Mouse (Mus musculus): ENCODE results near the gene Actn1.

Actn1 gene

DNA sequence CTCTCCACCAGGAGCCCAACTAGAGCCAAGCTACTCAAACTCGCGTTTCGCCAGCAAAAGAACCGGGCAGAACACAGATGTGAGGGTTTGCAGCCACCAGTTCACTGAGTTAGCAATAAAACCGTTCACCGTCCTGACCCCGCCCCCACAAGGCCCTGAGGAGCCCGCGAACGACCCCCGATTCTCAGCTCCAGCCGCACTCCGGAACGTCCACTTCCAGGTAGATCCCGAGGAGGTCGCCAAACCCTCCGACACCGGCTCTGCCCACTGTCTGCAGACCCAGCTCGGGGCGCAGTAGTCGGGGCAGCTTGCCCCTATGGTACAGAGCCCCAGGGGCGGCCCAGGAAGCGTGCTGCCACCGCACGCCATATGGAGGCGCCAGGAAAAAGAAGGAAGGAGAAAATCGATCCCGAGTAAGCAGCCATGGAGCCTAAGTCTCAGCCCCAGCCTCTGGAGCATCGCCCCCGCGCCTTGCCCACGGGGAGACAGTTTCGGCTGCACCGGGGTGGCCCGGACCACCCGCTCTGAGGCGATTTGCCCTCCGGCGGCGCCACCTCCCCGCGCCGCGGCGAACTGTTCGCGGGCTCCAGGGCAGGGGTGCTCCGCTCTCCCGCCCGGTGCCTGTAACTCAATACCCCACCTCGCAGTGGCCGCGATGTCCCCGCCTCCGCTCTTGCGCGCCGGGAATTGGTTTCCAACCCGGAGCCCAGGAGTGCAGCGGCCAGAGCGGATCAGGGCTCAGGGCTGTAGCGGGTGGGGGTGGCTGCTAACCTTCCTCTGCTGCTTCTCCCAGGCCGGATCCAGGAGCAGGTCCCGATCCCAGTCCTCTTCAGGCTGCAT is 735 bp downstream of the Actn1 start:
- peak; percentile 84 for DNase-seq

DNA sequence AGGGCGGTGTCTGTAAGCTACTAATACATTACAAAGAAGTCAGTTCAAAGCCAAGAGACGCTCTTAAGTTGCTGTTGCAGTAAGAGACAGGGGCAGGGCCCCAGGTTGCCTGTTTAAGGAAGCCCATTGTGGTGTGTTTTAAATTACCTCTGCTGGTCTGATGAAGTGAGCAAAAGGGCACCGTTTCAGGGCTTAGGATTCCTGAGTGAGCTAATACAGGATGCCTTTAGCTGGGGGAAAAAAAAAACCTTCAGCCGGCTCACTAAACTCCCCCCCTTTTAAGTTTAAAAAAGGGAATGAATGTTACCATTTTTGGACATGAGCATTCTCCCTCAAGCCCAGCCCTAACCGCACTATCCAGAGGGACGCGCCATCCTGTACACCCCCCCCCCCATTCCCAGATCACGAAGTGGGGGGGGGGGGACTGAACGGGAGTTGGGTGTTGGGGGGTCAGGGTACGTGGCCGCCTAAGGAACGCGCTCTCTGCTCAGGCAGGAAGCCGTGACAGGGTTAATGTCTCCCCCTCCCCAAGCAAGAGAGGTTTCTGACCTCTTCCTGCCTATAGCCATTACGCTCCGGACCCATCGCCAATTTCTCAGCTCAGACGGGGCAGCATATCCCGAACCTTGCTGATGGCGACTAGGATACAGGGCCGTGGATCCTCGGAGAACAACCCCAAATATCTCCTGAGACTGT is 1.5 kb downstream of the Actn1 start:
- no peak for DNase-seq

DNA sequence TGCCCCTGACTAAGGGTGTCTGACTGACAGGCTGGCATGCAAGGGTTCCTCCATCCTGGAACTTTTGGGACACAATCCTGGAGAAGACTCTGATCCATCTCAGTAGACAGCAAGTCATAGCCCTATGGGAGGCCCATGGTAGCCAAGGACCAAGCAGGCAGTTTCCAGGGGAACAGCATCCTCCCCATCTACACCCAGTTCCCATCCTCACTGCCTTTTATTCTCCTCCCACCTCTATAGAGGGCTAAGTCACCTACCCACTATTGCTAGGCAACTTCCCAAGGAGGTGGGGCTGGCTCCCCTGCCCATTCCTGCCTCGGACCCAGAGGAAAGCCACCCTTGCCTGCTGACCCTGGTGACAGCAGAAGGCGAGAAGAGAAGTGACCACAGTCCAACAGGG is 8.2 kb downstream of the Actn1 start:
- DNase-seq, result no peak

DNA sequence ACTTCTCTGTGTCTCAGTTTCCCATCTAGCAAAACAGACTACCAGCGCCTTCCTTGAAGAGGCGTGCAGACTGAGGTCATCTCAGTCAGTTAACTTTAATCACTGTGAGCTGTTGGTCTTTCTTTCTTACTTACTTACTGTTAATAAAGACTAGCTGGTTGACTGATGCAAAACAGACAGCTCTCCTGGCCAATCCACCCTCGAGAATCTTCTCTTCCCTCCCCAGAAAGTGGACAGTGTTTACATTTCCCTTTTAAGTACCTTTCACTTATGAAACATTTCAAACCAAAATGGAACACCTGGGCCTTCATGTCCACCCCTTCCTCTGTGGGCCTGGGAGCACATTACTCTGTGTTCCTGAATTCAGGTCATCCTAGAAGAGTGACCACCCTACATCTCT is 8.6 kb downstream of the Actn1 start:
- no peak for DNase-seq

DNA sequence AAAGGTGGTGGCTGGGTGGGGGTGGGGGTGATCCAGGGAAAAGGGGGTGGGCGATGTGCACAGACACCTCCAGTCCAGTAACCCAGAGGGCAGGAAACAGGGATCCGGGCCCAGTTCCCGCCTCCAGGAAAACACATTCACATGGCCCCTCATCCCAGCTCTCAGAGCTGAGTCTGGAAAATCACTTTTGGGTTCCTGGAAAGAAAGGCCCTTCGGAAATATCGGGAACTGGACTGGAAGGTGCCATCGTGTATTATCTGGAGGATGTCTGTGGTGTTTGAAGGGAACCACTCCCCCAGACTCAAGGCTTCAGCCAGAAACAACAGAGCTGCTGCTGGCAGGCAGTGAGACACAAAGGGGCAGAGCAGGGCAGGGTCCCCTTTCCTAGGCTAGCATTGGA is 10.6 kb downstream of the Actn1 start:
- no peak for DNase-seq

DNA sequence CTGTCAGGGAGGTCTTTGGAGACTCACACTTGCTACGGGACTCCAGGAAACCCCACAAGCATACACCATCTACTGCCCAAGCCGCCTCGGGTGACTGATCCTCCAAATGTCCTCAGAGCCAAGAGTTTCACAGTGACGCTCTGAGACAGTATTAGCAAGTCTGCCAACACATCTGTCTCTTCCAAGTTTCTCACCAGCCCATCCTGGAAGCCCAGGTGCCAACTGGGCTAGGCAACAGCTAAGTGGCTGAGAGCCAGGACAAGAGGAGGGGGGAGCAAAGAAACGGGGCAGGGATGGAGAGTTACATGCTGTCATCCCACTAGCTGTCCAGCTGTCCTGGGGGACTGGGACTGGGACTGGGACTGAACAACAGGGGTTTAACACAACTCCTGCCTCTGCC is 13.1 kb downstream of the Actn1 start:
- peak; percentile 86 for DNase-seq

GRCm38 (mm10) chr12:80246505-80246904 is 13.7 kb downstream of the Actn1 start:
- DNase-seq, result peak; percentile 31

GRCm38 (mm10) chr12:80244755-80245154 is 15.4 kb downstream of the Actn1 start:
- no peak for DNase-seq

DNA sequence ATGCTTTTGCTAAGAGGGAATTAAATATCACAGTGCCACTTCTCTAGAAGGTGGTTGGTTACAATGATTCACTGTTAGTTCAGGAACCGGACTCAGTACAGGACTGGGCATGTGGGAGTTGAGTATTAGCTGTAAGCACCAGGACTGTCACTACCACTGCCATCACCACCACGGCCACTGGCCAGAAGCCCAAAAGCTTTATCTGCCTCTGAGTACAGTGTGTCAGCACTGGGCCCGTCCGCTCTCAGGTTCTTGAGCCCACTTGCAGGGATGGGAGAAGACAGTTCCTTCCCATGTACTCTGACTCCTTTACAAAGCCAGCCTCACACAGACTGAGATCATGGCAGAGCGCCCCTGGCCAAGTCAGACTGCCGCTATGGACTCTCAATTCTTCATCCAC is 16.0 kb downstream of the Actn1 start:
- peak; percentile 37 for DNase-seq

GRCm38 (mm10) chr12:80243335-80243734 is 16.8 kb downstream of the Actn1 start:
- DNase-seq, result peak; percentile 36

GRCm38 (mm10) chr12:80239445-80239844 is 20.7 kb downstream of the Actn1 start:
- no peak for DNase-seq

GRCm38 (mm10) chr12:80238523-80238922 is 21.6 kb downstream of the Actn1 start:
- peak; percentile 68 for DNase-seq

DNA sequence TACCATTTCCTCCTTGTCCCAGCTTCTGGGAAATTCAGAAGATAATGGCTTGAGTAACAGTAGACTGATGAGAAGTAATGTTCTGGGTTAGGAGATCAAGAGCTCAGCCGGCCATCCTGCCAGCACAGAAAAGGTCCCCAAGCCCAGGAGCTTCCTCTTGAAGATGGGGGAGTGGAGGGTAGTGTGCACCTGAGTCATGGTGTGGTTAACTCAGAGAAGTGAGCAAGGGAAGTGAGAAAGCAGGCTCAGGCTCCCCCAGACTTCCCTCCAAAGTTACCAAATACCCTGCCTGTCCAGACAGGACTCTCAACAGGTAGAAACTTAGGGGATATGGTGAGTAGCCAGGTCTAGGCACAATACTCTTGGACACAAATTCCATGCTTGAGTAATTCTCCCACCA is 24.9 kb downstream of the Actn1 start:
- no peak for DNase-seq

DNA sequence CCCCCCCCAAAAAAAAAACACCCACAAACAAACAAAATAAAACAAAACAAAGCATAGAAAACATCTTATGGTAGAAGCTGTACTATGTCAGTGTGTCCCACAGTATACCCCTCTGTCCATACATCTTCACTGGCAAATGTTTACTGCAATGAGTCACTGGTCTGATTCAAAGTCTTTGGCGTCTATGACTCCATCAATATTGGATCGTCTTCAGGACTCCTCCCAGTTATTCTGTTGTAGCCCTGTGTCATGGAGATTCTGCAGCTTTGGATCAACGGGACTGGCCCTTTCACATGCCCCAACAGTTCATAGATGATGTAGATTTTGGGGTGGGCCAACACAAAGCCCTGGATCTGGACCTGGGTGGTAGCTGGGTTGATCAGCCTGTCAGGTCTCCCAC is 25.9 kb downstream of the Actn1 start:
- no peak for DNase-seq

GRCm38 (mm10) chr12:80232840-80233218 is 27.3 kb downstream of the Actn1 start:
- DNase-seq, result no peak

- no peak for DNase-seq
These were observed 27.9 kb downstream of the Actn1 start for GRCm38 (mm10) chr12:80232076-80232839.

DNA sequence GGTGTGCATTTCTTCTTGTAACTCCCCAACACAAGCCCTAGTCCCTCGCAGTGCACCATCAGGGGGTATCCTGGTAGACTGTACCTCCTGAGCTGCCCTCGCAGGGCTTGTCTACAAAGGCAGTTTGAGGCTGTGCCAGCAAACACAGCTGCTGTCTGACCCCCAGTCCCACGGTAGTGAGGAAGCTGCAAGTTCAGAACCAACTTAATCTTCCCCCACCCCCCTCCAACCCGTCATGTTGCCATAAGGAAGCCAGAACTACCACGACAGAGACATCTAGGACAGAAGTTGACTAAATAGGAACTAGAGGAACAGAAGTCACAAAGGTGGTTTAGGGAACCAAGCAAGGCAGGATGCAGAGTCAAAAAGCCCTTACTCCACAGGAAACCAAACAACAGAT is 28.9 kb downstream of the Actn1 start:
- peak; percentile 65 for DNase-seq

DNA sequence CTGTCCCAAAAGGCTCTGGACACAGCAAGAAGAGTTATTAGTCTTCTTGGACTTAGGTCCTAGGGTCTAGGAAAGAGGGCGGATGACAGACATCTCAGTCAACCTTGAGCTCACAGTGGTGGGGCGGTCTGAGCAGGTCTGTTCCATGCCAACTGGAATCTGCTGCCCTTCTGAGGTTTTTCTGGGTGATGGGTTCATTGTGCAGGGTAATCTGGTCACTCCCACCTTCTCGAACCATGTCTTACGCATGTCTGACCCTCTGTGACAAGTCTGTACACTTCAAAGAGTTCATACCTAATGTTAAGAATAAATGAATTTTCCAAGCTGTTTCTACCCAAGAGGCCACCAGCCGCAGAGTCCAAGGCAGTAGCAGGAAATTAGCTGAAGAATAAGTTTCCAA is 29.3 kb downstream of the Actn1 start:
- DNase-seq, result no peak

DNA sequence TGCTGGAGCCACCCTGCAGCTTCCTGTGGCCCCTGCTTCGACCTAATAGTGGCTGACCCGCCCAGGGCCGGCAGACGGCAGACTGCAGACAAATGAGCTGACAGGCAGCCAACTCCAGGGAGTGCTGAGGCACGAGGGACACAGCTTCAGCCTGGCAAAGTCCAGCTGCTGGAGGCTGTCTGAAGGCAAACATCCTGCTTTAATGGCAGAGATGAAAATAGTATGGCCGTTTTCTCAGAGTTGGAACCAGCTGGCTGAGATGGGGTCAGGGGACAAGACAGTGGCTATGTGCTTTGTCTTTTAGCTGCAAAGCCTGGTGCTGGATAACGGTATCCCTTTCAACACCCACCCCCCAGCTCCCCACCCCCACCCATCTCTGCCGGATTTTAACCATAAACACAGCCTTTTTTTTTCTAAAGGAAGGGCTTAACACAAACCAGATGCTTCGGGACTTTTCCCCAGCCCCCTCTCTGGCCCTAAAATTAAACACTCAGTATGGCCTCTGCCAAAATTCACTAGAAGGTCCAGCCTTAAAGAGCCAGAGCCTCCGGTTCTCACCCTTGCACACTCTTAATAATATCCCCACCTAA is 30.0 kb downstream of the Actn1 start:
- DNase-seq, result peak; percentile 95

- DNase-seq, result peak; percentile 41
These were observed 31.0 kb downstream of the Actn1 start for GRCm38 (mm10) chr12:80229010-80229800.

DNA sequence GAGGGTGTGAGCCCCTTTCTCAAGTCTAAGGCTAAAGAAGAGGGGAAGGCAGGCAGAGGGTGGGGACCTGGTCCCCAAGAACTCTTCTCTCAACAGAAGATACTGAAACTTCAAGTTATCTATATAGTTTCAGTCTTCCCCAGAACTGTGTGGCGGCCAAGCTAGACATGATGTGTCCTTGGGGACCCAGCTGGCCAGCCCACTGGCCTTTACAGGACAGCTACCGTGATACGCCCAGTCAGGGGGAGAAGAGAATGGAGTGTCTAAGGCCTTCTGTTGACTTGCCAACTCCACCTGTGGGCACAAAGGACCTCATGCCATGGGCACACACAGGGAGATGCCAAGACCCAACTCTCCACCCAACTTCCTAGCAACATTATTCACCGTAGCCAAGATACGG is 31.8 kb downstream of the Actn1 start:
- no peak for DNase-seq

- peak; percentile 58 for DNase-seq
These were observed 32.3 kb downstream of the Actn1 start for GRCm38 (mm10) chr12:80227835-80228234.

Measured in lung, postnatal 10 days (tissue).